Mouse (Mus musculus) MEL (cell line): ENCODE measurements around the gene Ppfia3.

Experiments
- CHD2 ChIP-seq: IDR thresholded peaks from 2 replicates; pipeline ENCODE4 v1.6.1; 2011; ENCODE audit warnings: low read length, improper control_type of control experiment
- EP300 ChIP-seq, 2 experiments: IDR thresholded peaks; 2 replicates each; pipeline ENCODE4 v1.6.1; 2011; ENCODE audit warnings: improper control_type of control experiment in 2 of 2, low read length in 2 of 2, low read depth in 1 of 2, mild to moderate bottlenecking in 1 of 2
- GABPA ChIP-seq: IDR thresholded peaks from 2 replicates; pipeline ENCODE4 v1.6.1; 2012; ENCODE audit warnings: low read depth, mild to moderate bottlenecking, inconsistent platforms, low read length, improper control_type of control experiment, moderate library complexity
- POLR2A ChIP-seq, 2 experiments: IDR thresholded peaks; 2 replicates each; pipeline ENCODE4 v1.6.1; 2011 to 2012; ENCODE audit warnings: low read length in 2 of 2, mild to moderate bottlenecking in 2 of 2, control low read depth in 1 of 2, improper control_type of control experiment in 1 of 2, low read depth in 1 of 2, moderate library complexity in 1 of 2; ENCODE audit not compliant: control insufficient read depth in 1 of 2, insufficient read depth in 1 of 2, poor library complexity in 1 of 2

GRCm38 (mm10) chr7:45341303-45341702 lies 25.5 kb downstream of the Ppfia3 start:
- TF ChIP-seq EP300 (IDR thresholded peaks at IDR 0.05; ENCODE audit: low read depth in 1 of 2, low read length in 2 of 2), result peak in 1 of 2 experiments; percentile 33; a peak in 1 of 4 replicates
- no peak for TF ChIP-seq CHD2
- peak in 1 of 2 experiments; percentile 42; a peak in 1 of 4 replicates for TF ChIP-seq POLR2A (IDR thresholded peaks at IDR 0.05; ENCODE audit: control insufficient read depth in 1 of 2, insufficient read depth in 1 of 2, low read depth in 1 of 2, low read length in 2 of 2, poor library complexity in 1 of 2)
- no peak for TF ChIP-seq GABPA
